Mouse (Mus musculus) midbrain, embryonic 14.5 days (tissue): Measurements from ENCODE around the gene Gm5414. TPM values are rescaled to one million over a fixed set of nuclear protein-coding genes. Genes with fewer than 3 reads are reported as not detected.

ENCODE experiments used
- ATAC-seq: fragments of 200-750 bp; cut with Nextera tagmentation; 2 replicates; pipeline ENCODE4 v1.8.0; 2017; ENCODE audit warnings: moderate number of reproducible peaks, moderate library complexity; ENCODE audit not compliant: low FRiP score, low TSS enrichment
- DNase-seq: peaks from one replicate; pipeline ENCODE4 v3.0.0-alpha.2; 2015
- H3K27ac ChIP-seq: fragments of 300-500 bp; sonication (generic); replicated peaks from 2 replicates; pipeline ENCODE4 v1.5.1; 2014; ENCODE audit warnings: mild to moderate bottlenecking, low read depth, low read length, moderate library complexity
- H3K27me3 ChIP-seq: fragments of 300-500 bp; sonication (generic); 2 replicates; pipeline ENCODE4 v1.6.1; 2014; ENCODE audit warnings: low read length, control low read depth, mixed read lengths; ENCODE audit not compliant: control insufficient read depth, insufficient read depth
- H3K36me3 ChIP-seq: fragments of 300-500 bp; sonication (generic); 2 replicates; pipeline ENCODE4 v1.6.1; 2014; ENCODE audit warnings: low read length, control low read depth; ENCODE audit not compliant: control insufficient read depth, insufficient read depth
- H3K4me1 ChIP-seq: fragments of 300-500 bp; sonication (generic); 2 replicates; pipeline ENCODE4 v1.6.1; 2014; ENCODE audit warnings: mild to moderate bottlenecking, antibody characterized with exemption, low read length, control low read depth; ENCODE audit not compliant: control insufficient read depth, insufficient read depth
- H3K4me2 ChIP-seq: fragments of 300-500 bp; sonication (generic); 2 replicates; pipeline ENCODE4 v1.6.1; 2014; ENCODE audit warnings: mild to moderate bottlenecking, low read length, moderate library complexity
- H3K4me3 ChIP-seq: fragments of 300-500 bp; sonication (generic); replicated peaks from 2 replicates; pipeline ENCODE4 v1.5.1; 2014; ENCODE audit warnings: low read depth, low read length
- H3K9ac ChIP-seq: fragments of 300-500 bp; sonication (generic); replicated peaks from 2 replicates; pipeline ENCODE4 v1.6.1; 2014; ENCODE audit warnings: mild to moderate bottlenecking, low read length, moderate library complexity
- H3K9me3 ChIP-seq: fragments of 300-500 bp; sonication (generic); 2 replicates; pipeline ENCODE4 v1.6.1; 2016; ENCODE audit warnings: low read length, control low read depth, mixed read lengths; ENCODE audit not compliant: control insufficient read depth
- WGBS: fragments of 180-500 bp; shearing (Covaris S2); extraction: QIAGEN DNeasy Blood & Tissue Kit; methylation state at CpG from one replicate; pipeline ENCODE4 v1.1.7; 2014; 5-methylcytosine and 5-hydroxymethylcytosine counted together
- microRNA-seq: library from miRNA; unstranded; fragments of <30 nt; microRNA quantifications from one replicate; pipeline ENCODE4, GENCODE M21; 2016
- polyA plus RNA-seq: library from polyadenylated mRNA; unstranded; fragments of >200 nt; fragmentation: Nextera tagmentation; extraction: Ambion mirVana; gene quantifications from 2 replicates; pipeline ENCODE4 v1.2.1, GENCODE M21; 2014

Gene Gm5414
- polyA plus RNA-seq, 1 experiment from 2014 or later = not detected

GRCm38 (mm10) chr15:101575506-101575905 is 52.5 kb downstream of the Gm5414 start:
- WGBS = 88% methylated on average over 5 of the region's 5 CpGs
- Histone ChIP-seq H3K4me2 (no peak overlapping the region), H3K4me3 (no peak overlapping the region), H3K27ac (no peak overlapping the region), H3K9me3 (no peaks in the 10 kb centered on the region), H3K27me3 (no peaks in the 10 kb centered on the region), H3K9ac (no peak overlapping the region), H3K4me1 (no peaks in the 10 kb centered on the region), H3K36me3 (no peaks in the 10 kb centered on the region)
- DNase-seq (no peak), ATAC-seq (no peak)

Small RNA genes within 50 kb of the gene (microRNA-seq; reads per million reads assigned to microRNA genes)
- gene Gm44383 (not detected), gene Gm44479 (not detected)

Other genes with a start within 250 kb of the Gm5414 start
- gene Krt7, start 217.1 kb downstream of the Gm5414 start, polyA plus RNA-seq = 0.12 and 0.24 TPM in 2 replicates
- gene Krt87, start 189.4 kb downstream of the Gm5414 start, polyA plus RNA-seq = 0.09 and 0.26 TPM in 2 replicates
- gene Krt88, start 180.4 kb downstream of the Gm5414 start, polyA plus RNA-seq = not detected in 2 replicates
- gene Krt81, start 164.4 kb downstream of the Gm5414 start, polyA plus RNA-seq = not detected in 2 replicates
- gene Krt86, start 154.7 kb downstream of the Gm5414 start, polyA plus RNA-seq = 0.11 and 0.12 TPM in 2 replicates
- gene Krt83, start 136.7 kb downstream of the Gm5414 start, polyA plus RNA-seq = not detected in 2 replicates
- gene Gm49425, start 110.9 kb downstream of the Gm5414 start, polyA plus RNA-seq = not detected in 2 replicates
- not detected in 2 replicates for gene Krt84, start 95.4 kb downstream of the Gm5414 start, polyA plus RNA-seq
- gene Krt82, start 77.5 kb downstream of the Gm5414 start, polyA plus RNA-seq = not detected in 2 replicates
- gene Krt90, start 65.2 kb downstream of the Gm5414 start, polyA plus RNA-seq = 0.08 TPM in 1 of 2 replicates, not detected in the other
- 0.07 and 0.15 TPM in 2 replicates for gene Krt75, start 54.3 kb downstream of the Gm5414 start, polyA plus RNA-seq
- gene Gm5478, start 19.2 kb upstream of the Gm5414 start, polyA plus RNA-seq = not detected in 2 replicates
- gene Krt6b, start 52.1 kb upstream of the Gm5414 start, polyA plus RNA-seq = not detected in 2 replicates
- not detected in 2 replicates for gene Krt6a, start 66.1 kb upstream of the Gm5414 start, polyA plus RNA-seq
- gene Krt5, start 84.7 kb upstream of the Gm5414 start, polyA plus RNA-seq = not detected in 2 replicates
- 0.25 and 0.63 TPM in 2 replicates for gene Krt71, start 114.9 kb upstream of the Gm5414 start, polyA plus RNA-seq
- gene Krt72, start 158.3 kb upstream of the Gm5414 start, polyA plus RNA-seq = 0.11 TPM in 1 of 2 replicates, not detected in the other
- gene Krt73, start 174.2 kb upstream of the Gm5414 start, polyA plus RNA-seq = 1.1 and 2.0 TPM in 2 replicates
- gene Krt2, start 190.0 kb upstream of the Gm5414 start, polyA plus RNA-seq = not detected in 2 replicates
- 6.7 and 10.7 TPM in 2 replicates for gene Krt1, start 222.6 kb upstream of the Gm5414 start, polyA plus RNA-seq
- gene Krt77, start 241.5 kb upstream of the Gm5414 start, polyA plus RNA-seq = 0.07 and 0.42 TPM in 2 replicates